Mouse (Mus musculus) myocyte (in vitro differentiated cells): ENCODE results near the gene Psap. TPM values are rescaled to one million over a fixed set of nuclear protein-coding genes. Genes with fewer than 3 reads are reported as not detected.

ENCODE experiments used
- H3K27me3 ChIP-seq: one replicate; pipeline ENCODE4 v1.6.1; 2011; ENCODE audit not compliant: control insufficient read depth, insufficient read depth, insufficient read length
- H3K36me3 ChIP-seq: one replicate; pipeline ENCODE4 v1.6.1; 2011; ENCODE audit not compliant: control insufficient read depth, insufficient read depth
- H3K4me2 ChIP-seq: one replicate; pipeline ENCODE4 v1.6.1; 2011; ENCODE audit warnings: low read depth, control low read depth
- H3K4me3 ChIP-seq: one replicate; pipeline ENCODE4 v1.5.1; 2011; ENCODE audit warnings: mild to moderate bottlenecking, control low read depth, moderate library complexity
- H3K79me2 ChIP-seq: one replicate; pipeline ENCODE4 v1.6.1; 2011; ENCODE audit not compliant: control insufficient read depth, insufficient read depth
- H3ac ChIP-seq: one replicate; pipeline ENCODE4 v1.6.1; 2011; ENCODE audit not compliant: control insufficient read depth, insufficient read length
- CEBPB ChIP-seq: IDR thresholded peaks from 2 replicates; pipeline ENCODE4 v1.6.1; 2011; ENCODE audit warnings: mild to moderate bottlenecking, moderate library complexity; ENCODE audit not compliant: poor library complexity, insufficient read depth, severe bottlenecking
- E2F4 ChIP-seq: IDR thresholded peaks from one replicate; pipeline ENCODE4 v1.6.1; 2011; ENCODE audit warnings: mild to moderate bottlenecking, control low read depth, moderate library complexity; ENCODE audit not compliant: insufficient read depth
- MAX ChIP-seq: IDR thresholded peaks from one replicate; pipeline ENCODE4 v1.6.1; 2011; ENCODE audit warnings: low read depth, mild to moderate bottlenecking, control low read depth
- MYOD1 ChIP-seq, 3 experiments: IDR thresholded peaks; one replicate each; pipeline ENCODE4 v1.6.1; 2011; ENCODE audit warnings: control low read depth in 2 of 3, low read depth in 2 of 3, mild to moderate bottlenecking in 2 of 3, moderate library complexity in 1 of 3; ENCODE audit not compliant: insufficient read length in 2 of 3, control insufficient read depth in 1 of 3
- MYOG ChIP-seq, 3 experiments: IDR thresholded peaks; one replicate each; pipeline ENCODE4 v1.6.1; 2011; ENCODE audit warnings: control low read depth in 2 of 3, low read depth in 2 of 3, mild to moderate bottlenecking in 2 of 3; ENCODE audit not compliant: insufficient read length in 2 of 3, control insufficient read depth in 1 of 3, insufficient read depth in 1 of 3
- POLR2A ChIP-seq: IDR thresholded peaks from one replicate; pipeline ENCODE4 v1.6.1; 2011; ENCODE audit warnings: low read depth, mild to moderate bottlenecking, control low read depth, moderate library complexity; ENCODE audit not compliant: insufficient read length
- POLR2AphosphoS2 ChIP-seq: IDR thresholded peaks from one replicate; pipeline ENCODE4 v1.6.1; 2011; ENCODE audit warnings: low read depth, control low read depth; ENCODE audit not compliant: insufficient read length
- REST ChIP-seq: IDR thresholded peaks from one replicate; pipeline ENCODE4 v1.6.1; 2011; ENCODE audit warnings: mild to moderate bottlenecking, control low read depth, moderate library complexity; ENCODE audit not compliant: insufficient read depth, insufficient read length
- SRF ChIP-seq: IDR thresholded peaks from one replicate; pipeline ENCODE4 v1.6.1; 2011; ENCODE audit warnings: low read depth; ENCODE audit not compliant: control insufficient read depth, insufficient read length
- TCF12 ChIP-seq: IDR thresholded peaks from one replicate; pipeline ENCODE4 v1.6.1; 2011; ENCODE audit warnings: mild to moderate bottlenecking, control low read depth; ENCODE audit not compliant: poor library complexity, insufficient read depth, severe bottlenecking
- TCF3 ChIP-seq: IDR thresholded peaks from one replicate; pipeline ENCODE4 v1.6.1; 2011; ENCODE audit warnings: low read depth, control low read depth; ENCODE audit not compliant: insufficient read length
- USF1 ChIP-seq: IDR thresholded peaks from one replicate; pipeline ENCODE4 v1.6.1; 2011; ENCODE audit warnings: low read depth, mild to moderate bottlenecking, control low read depth, moderate library complexity
- polyA plus RNA-seq: library from polyadenylated mRNA; unstranded; fragments of >200 nt; fragmentation: generic; extraction: Trizol; gene quantifications from one replicate; pipeline ENCODE4 v1.2.1, GENCODE M21; 2012; ENCODE audit warnings: missing spikeins

Gene Psap
- polyA plus RNA-seq, 1 experiment, result 729 TPM

- Histone ChIP-seq H3ac (no peak overlapping the region), H3K4me2 (no peak overlapping the region), H3K79me2 (no peaks in the 10 kb centered on the region), H3K36me3 (no peaks in the 10 kb centered on the region), H3K4me3 (no peak overlapping the region), H3K27me3 (no peaks in the 10 kb centered on the region)
- no peak for TF ChIP-seq POLR2A
These were observed 21.3 kb upstream of the Psap start for GRCm38 (mm10) chr10:60256088-60256487.

- Histone ChIP-seq H3K27me3 (no peaks in the 10 kb centered on the region), H3ac (no peak overlapping the region), H3K4me3 (no peak overlapping the region), H3K36me3 (no peaks in the 10 kb centered on the region), H3K4me2 (no peak overlapping the region), H3K79me2 (no peaks in the 10 kb centered on the region)
- TF ChIP-seq SRF (no peak), E2F4 (no peak), CEBPB (no peak), MYOD1 (IDR thresholded peaks at IDR 0.05; ENCODE audit: control insufficient read depth in 1 of 3, insufficient read length in 2 of 3, low read depth in 2 of 3) (no peak), USF1 (no peak), MAX (no peak), POLR2A (no peak), REST (no peak)
These were observed 20.1 kb upstream of the Psap start for GRCm38 (mm10) chr10:60257261-60257825.

DNA sequence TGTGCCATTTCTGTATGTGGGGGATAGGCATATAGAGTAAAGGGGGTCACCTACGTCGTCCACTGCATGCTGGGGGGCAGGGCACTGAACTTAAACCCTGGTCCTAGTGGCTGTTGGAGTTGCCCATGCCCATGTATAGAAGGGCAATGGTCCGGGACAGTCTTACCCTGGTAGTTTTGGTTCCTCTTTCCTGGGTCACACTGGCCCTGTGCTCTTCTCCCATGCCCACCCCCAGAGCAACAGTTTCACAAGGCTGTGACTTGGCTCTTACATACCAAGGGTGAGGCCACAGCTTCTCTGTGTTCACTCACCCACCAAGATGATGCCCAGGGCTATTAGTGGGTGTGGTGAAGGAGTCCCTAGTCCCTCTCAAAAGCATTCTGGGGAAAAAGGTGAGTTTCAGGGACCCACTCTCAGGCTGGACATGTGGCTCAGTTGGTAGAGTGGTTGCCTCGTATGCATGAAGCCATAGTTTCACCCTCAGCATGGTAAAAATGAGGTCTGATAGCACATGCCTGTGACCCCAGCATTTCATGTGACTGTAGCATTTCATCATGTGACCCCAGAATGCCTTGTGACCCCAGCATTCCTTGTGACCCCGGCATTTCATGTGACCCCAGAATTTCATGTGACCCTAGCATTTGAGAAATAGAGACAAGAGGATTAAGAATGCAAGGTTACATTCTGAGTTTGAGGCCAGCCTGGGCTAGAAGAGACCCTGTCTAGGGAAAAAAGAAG is 16.7 kb upstream of the Psap start:
- TF ChIP-seq POLR2AphosphoS2 (no peak), SRF (no peak), MAX (no peak), CEBPB (no peak), MYOD1 (IDR thresholded peaks at IDR 0.05; ENCODE audit: control insufficient read depth in 1 of 3, insufficient read length in 2 of 3, low read depth in 2 of 3) (no peak), USF1 (no peak), POLR2A (no peak), REST (no peak), TCF3 (no peak), TCF12 (no peak), MYOG (IDR thresholded peaks at IDR 0.05; ENCODE audit: control insufficient read depth in 1 of 3, insufficient read depth in 1 of 3, insufficient read length in 2 of 3, low read depth in 2 of 3) (no peak), E2F4 (no peak)
- H3K4me3 ChIP-seq, result no peak overlapping the region
- no peak overlapping the region for H3ac ChIP-seq
- no peak overlapping the region for H3K4me2 ChIP-seq
- no peaks in the 10 kb centered on the region for H3K36me3 ChIP-seq
- H3K27me3 ChIP-seq, result no peaks in the 10 kb centered on the region
- no peaks in the 10 kb centered on the region for H3K79me2 ChIP-seq

DNA sequence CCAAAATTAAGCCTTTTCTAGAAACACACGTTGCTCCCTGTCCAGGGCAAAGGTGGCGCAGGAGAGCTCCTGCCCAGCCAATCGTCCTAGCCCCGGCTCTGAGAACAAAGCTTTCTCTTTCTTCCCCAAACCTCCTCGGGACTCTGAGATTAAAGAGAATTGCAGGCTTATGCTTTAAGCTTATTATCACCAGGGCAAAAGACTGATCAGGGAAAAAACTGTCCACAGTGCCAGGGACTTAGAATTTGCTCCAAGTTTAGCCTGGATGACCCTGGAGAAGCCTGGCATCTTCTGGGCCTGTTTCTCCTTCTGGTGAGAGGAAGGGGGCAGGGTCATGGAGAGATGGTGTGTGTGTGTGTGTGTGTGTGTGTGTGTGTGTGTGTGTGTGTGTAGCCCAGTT is 15.9 kb upstream of the Psap start:
- H3K4me3 ChIP-seq, result no peak overlapping the region
- no peaks in the 10 kb centered on the region for H3K36me3 ChIP-seq
- H3K79me2 ChIP-seq, result no peaks in the 10 kb centered on the region
- no peak overlapping the region for H3K4me2 ChIP-seq
- no peaks in the 10 kb centered on the region for H3K27me3 ChIP-seq
- H3ac ChIP-seq, result no peak overlapping the region
- TF ChIP-seq TCF12 (no peak), MAX (no peak)

GRCm38 (mm10) chr10:60262386-60262785 is 15.0 kb upstream of the Psap start:
- H3K4me3 ChIP-seq, result no peak overlapping the region
- H3K79me2 ChIP-seq, result no peaks in the 10 kb centered on the region
- no peak overlapping the region for H3K4me2 ChIP-seq
- no peaks in the 10 kb centered on the region for H3K27me3 ChIP-seq
- no peak overlapping the region for H3ac ChIP-seq
- TF ChIP-seq MYOD1 (IDR thresholded peaks at IDR 0.05; ENCODE audit: control insufficient read depth in 1 of 3, insufficient read length in 2 of 3, low read depth in 2 of 3) (peak in 2 of 3 experiments; percentile 66 to 68), REST (no peak), MYOG (IDR thresholded peaks at IDR 0.05; ENCODE audit: control insufficient read depth in 1 of 3, insufficient read depth in 1 of 3, insufficient read length in 2 of 3, low read depth in 2 of 3) (peak in 1 of 3 experiments; percentile 88), MAX (no peak)
- H3K36me3 ChIP-seq, result no peaks in the 10 kb centered on the region
